Mouse (Mus musculus) G1E-ER4 (cell line): ENCODE measurements around the gene Lcor. TPM values are rescaled to one million over a fixed set of nuclear protein-coding genes. Genes with fewer than 3 reads are reported as not detected.

Experiments used
- GATA1 ChIP-seq: IDR thresholded peaks from one replicate; pipeline ENCODE4 v1.8.0; 2012; ENCODE audit warnings: low read length, inconsistent platforms
- polyA plus RNA-seq: library from polyadenylated mRNA; stranded (reverse); fragments of >175 nt; gene quantifications from 2 replicates; pipeline ENCODE4 v1.2.3, GENCODE M21; 2012

The Lcor gene
- polyA plus RNA-seq, 1 experiment, result 2.8 TPM

DNA sequence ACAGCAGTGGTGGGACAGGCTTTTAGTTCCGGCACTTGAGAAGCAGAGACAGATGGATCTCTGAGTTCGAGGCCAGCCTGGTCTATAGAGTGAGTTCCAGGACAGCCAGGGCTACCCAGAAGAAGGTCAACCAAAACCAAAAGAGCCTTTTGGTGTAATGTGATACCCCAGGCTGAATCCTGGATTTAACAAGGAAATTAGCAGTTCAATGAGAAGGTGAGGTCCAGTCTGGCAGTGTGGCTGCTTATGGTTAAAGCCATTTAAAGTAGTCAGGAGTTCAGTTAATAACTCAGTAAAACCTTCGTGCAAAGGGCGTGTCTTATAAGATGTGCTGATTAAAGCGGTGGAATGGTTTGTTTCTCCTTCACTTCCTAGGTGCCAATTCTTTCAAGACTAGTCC is 25.3 kb upstream of the Lcor start:
- no peak for TF ChIP-seq GATA1

DNA sequence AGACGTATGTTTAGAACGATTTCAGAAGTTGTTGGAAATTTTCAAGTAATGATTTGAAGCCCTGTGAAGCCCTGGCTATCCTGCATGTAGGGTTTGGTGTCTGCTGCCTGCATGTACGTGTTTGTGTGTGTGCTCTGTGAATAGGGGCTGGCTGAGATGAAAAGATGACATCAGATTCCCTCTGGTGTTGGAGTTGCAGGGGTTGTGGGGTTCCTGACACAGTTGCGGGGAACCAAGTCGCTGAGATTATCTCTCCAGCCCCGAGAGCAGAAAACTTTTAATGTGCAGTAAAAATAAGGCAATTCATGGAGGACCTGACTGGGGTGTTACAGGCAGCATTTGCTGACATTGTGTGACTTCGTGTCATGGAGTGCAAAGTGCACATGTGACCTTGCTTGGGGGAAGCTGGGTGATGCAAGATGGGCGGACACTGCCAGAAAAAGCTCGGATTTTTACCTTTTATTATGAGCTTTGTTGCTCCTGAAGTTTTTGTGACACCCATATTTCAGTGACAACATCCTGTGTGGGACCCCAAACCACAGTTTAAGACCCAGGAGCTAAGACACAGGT is 20.2 kb upstream of the Lcor start:
- TF ChIP-seq GATA1, result no peak

DNA sequence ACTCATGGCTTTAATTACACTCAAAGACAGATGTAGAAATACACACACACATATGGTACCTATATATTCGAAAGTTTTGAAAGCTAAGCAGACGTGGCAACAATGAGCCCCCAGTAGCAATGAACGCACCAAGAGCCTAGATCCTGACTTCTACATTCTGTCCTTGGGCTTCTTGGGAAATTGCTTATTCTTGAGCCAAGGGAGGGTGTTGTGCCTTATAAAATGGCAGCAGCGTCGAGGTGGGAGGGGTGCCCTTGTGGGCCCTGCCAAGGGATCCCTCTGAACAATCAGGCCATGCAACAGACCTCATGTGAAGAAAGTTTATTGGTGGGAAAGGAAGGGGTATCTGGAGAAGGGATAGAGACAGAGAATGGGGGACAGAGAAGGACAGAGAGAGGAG is 18.6 kb upstream of the Lcor start:
- TF ChIP-seq GATA1, result no peak

- TF ChIP-seq GATA1, result no peak
Observed at GRCm38 (mm10) chr19:41466475-41466874, 16.0 kb upstream of the Lcor start.

GRCm38 (mm10) chr19:41473566-41474135 is 8.8 kb upstream of the Lcor start:
- no peak for TF ChIP-seq GATA1

GRCm38 (mm10) chr19:41474943-41475342 is 7.5 kb upstream of the Lcor start:
- no peak for TF ChIP-seq GATA1

- TF ChIP-seq GATA1, result no peak
Observed at GRCm38 (mm10) chr19:41476530-41477249, 5.7 kb upstream of the Lcor start.

- no peak for TF ChIP-seq GATA1
Observed at GRCm38 (mm10) chr19:41481030-41481886, 1.2 kb upstream of the Lcor start.

DNA sequence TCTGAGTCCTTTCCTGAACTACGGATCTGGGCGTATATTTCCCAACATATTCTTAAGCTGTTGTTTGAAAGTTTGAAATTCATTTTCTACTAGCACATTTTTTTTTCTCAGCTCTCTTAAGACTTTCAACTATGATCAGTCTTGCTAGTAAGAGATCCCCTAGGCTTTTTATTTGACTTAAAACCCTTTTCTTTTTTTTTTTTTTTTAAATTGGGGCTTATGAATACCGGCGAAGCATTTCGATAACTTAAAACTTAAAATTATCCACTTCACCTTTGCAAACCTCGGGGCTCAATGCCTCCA is 599 bp upstream of the Lcor start:
- no peak for TF ChIP-seq GATA1

GRCm38 (mm10) chr19:41482909-41483444 is 540 bp downstream of the Lcor start:
- TF ChIP-seq GATA1, result no peak

DNA sequence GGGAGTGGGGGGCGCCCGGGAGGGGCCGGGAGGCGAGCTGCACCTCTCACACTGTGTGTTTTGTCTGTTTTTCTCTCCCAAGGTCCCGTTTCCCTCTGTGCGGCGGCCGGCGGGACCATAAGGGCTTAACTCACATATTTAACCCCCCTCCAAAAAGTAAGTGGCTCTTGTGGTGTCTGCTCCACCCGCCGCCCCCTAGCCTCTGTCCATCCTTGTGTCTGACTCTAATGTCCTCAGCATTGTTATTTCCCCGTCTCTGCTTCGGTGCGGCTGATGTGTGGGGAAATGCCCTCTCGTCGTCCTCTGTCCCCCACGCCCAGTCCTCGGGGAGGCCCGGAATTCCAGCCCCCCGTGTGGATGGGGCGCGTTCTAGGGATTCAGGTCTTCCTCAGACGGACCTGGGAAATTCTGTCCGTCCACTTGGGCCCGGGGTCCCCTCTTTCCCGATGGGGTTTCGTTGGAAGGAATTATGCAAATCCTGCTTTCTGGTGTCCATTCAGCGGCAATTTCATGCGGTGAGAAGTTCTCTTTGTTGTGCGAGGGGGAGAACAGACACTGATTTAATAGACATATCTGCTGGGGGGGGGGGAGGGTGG is 1.1 kb downstream of the Lcor start:
- TF ChIP-seq GATA1, result no peak

GRCm38 (mm10) chr19:41484361-41484760 is 1.9 kb downstream of the Lcor start:
- TF ChIP-seq GATA1, result no peak

- no peak for TF ChIP-seq GATA1
Observed at GRCm38 (mm10) chr19:41495382-41496032, 13.1 kb downstream of the Lcor start.

DNA sequence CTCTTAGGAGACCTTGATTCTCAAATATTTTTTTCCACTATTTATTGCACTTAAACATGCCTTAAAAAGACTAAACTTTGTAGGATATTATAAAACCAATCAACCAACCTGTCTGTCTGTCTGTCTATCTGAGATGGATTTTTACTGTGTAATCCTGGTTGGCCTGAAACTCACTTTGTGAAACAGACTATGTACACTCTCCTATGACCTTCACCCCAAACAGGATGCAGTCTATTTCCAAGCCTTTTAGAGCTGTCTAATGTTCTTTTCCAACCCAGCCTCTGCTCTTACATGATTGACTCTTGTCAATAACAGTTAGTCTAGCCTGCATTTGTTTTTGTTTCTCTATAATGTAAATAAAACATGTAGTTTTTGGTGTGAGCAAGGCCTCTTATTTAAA is 13.6 kb downstream of the Lcor start:
- no peak for TF ChIP-seq GATA1

DNA sequence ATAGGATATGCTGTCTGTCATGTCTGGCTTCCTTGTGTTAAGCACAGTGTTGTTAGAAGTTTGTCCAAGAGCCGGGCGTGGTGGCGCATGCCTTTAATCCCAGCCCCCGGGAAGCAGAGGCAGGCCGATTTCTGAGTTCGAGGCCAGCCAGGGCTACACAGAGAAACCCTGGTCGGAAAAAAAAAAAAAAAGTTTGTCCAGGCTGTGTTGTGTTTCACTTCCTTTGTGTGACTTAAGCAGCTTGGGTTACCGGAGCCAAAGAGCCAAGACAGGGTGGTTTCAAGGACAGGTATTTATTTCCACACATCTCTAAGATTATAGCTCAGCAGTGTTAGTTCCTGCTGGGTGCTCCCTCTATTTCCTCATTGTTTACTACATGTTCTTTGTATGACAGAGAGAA is 25.4 kb downstream of the Lcor start:
- TF ChIP-seq GATA1, result no peak

- TF ChIP-seq GATA1, result no peak
Observed at GRCm38 (mm10) chr19:41514836-41515235, 32.4 kb downstream of the Lcor start.
